Mouse (Mus musculus) erythroblast, embryonic 14.5 days (primary cell): ENCODE data around the gene Atn1.

ENCODE experiments used
- GATA1 ChIP-seq: IDR thresholded peaks from 2 replicates; pipeline ENCODE4 v1.6.1; 2012; ENCODE audit warnings: low read length, inconsistent platforms, mixed read lengths
- TAL1 ChIP-seq: IDR thresholded peaks from 3 replicates; pipeline ENCODE4 v1.6.1; 2012; ENCODE audit warnings: low read length, inconsistent platforms, mixed read lengths

DNA sequence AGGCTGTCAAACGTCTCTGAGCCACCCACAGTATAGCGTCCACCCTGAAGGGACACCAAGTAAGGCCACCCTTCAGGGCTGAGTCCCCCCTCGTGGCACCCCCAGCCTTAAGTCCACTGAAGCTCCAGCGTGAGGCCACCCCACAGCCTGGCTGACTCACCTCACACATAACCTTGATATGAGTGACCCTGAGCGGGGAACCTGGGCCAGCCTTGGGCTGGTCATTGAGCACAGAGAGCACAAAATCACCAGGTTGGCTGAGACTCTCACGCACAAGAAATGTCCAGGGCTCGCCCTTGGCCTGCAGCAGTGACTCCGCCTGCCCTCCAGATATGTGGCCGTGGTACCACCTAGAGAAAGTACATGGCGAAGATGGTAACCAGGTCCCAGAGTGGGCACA lies 27.7 kb downstream of the Atn1 start:
- no peak for TF ChIP-seq GATA1
- no peak for TF ChIP-seq TAL1
